Mouse (Mus musculus): ENCODE data around the gene 1110002E22Rik.

GRCm38 (mm10) chr3:138071476-138072073 lies 6.7 kb downstream of the 1110002E22Rik start:
- TF ChIP-seq EP300 (IDR thresholded peaks at IDR 0.05; ENCODE audit: low read depth in 1 of 2, low read length in 2 of 2) (no peak), KAT2A (conservative IDR thresholded peaks at IDR 0.05; ENCODE audit: low read depth, low read length) (no peak), ZC3H11A (IDR thresholded peaks at IDR 0.05; ENCODE audit: low read depth, low read length) (no peak), MAX (IDR thresholded peaks at IDR 0.05; ENCODE audit: low read length) (no peak), POLR2A (IDR thresholded peaks at IDR 0.05; ENCODE audit: control insufficient read depth in 1 of 2, insufficient read depth in 1 of 2, low read depth in 1 of 2, low read length in 2 of 2, poor library complexity in 1 of 2) (no peak), USF1 (IDR thresholded peaks at IDR 0.05; ENCODE audit: low read depth, low read length) (no peak), ZMIZ1 (IDR thresholded peaks at IDR 0.05; ENCODE audit: low read depth, low read length) (no peak), GATA1 (IDR thresholded peaks at IDR 0.05; ENCODE audit: low read depth, low read length) (no peak), UBTF (IDR thresholded peaks at IDR 0.05; ENCODE audit: borderline replicate concordance, insufficient read depth, low read depth, low read length) (no peak), CTCF (IDR thresholded peaks at IDR 0.05 in 2 of 3, conservative IDR thresholded peaks at IDR 0.05 in 1 of 3; ENCODE audit: control insufficient read depth in 1 of 3, insufficient read depth in 1 of 3, low read depth in 2 of 3, low read length in 3 of 3, poor library complexity in 1 of 3, severe bottlenecking in 1 of 3) (no peak)

Data from MEL (cell line).